Mouse (Mus musculus): ENCODE measurements around the gene Cnih1. TPM values are rescaled to one million over a fixed set of nuclear protein-coding genes. Genes with fewer than 3 reads are reported as not detected.
"Not testable (repeated sequence)": the region's sequence is repeated elsewhere in the genome, so short reads cannot be mapped to it uniquely, and the experiment has no call there.

The Cnih1 gene
- polyA plus RNA-seq, 1 experiment from 2014 or later, result 169 TPM

DNA sequence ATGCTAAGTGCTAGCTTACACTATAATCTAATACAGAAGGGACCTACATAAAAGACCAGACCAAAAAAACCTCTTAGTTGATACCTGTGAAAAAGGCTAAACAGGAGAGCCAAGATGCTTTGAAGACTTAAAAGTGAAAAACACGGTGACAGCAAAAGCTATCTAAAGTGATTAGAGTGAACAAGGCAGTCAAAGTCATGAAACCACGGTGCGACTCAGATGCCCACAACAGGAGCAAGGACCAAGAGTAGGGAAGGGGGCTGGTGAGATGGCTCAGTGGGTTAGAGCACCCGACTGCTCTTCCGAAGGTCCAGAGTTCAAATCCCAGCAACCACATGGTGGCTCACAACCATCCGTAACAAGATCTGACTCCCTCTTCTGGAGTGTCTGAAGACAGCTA lies 31.8 kb upstream of the Cnih1 start:
- not testable (repeated sequence) for H3K9ac ChIP-seq (ENCODE audit: low read length); H3K27ac ChIP-seq (ENCODE audit: low read length); H3K4me2 ChIP-seq (ENCODE audit: low read depth, low read length); H3K9me3 ChIP-seq (ENCODE audit: control insufficient read depth, low read length); H3K27me3 ChIP-seq (ENCODE audit: control insufficient read depth, insufficient read depth, low read depth, low read length); ATAC-seq (ENCODE audit: low read depth); H3K4me3 ChIP-seq (ENCODE audit: low read length)
- H3K36me3 ChIP-seq (ENCODE audit: control insufficient read depth, insufficient read depth, low read length), result peaks cover 15% of the 10 kb centered on the region
- peaks cover 12% of the 10 kb centered on the region for H3K4me1 ChIP-seq (replicated peaks; ENCODE audit: control insufficient read depth, insufficient read depth, low read length)
- WGBS, result 89% methylated on average over 5 of the region's 6 CpGs

DNA sequence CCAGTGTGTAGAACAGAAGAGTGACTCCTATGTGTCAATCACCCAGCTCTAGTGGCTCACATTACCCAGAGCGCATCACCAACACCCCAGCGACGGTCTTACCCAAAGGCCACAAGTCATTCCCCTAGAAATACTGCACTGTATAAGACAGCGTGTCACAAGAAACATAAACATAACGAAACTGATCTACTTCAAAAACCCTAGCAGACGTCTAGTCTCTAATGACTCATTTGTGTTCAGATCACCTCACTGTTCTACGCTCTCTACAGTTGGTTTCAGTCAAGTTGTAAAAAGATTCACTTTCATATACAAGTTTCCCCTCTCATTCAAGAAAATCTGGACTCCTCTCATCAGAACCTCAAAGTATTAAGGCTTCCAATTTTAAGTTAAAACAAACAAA lies 30.5 kb upstream of the Cnih1 start:
- Histone ChIP-seq H3K9me3 (ENCODE audit: control insufficient read depth, low read length) (no peaks in the 10 kb centered on the region), H3K4me3 (ENCODE audit: low read length) (no peak overlapping the region), H3K36me3 (ENCODE audit: control insufficient read depth, insufficient read depth, low read length) (peaks cover 19% of the 10 kb centered on the region), H3K27ac (ENCODE audit: low read length) (no peak overlapping the region), H3K9ac (ENCODE audit: low read length) (no peak overlapping the region), H3K27me3 (ENCODE audit: control insufficient read depth, insufficient read depth, low read depth, low read length) (peaks cover 3% of the 10 kb centered on the region), H3K4me1 (replicated peaks; ENCODE audit: control insufficient read depth, insufficient read depth, low read length) (peaks cover 12% of the 10 kb centered on the region), H3K4me2 (ENCODE audit: low read depth, low read length) (no peak overlapping the region)
- no peak for ATAC-seq (ENCODE audit: low read depth)
- 79% methylated on average over 7 of the region's 7 CpGs for WGBS

DNA sequence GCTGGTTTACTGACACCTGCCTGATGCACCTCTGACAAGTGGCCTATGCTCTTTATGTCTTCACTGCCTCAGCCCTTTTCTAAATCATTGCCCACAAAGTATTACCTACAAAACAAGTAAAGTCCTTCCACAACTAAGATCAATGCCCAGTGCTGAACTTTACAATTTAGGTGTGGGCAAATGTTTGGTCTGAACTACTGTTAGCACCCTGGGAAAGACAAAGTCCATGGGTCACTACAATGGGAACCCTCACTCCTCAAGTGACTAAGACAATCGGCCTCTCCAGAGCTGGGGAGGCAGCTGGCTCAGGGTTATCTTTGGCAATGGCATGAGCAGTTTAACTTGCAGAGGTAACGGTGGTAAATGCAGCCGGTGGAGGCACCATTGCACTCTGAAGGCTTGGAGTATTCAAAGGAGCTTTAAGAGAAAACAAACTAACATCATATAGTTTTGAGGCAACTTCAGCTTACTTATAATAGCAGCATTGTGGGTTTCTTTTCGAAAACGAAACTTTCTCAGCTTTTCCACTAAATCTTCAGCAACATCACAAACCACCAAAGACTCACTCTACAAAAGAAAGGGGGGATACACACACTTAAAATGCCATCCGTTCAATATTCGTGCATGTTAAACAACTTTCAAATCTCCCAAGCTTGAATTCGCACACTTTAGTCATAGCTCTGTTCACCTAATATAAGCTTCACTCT lies 28.9 kb upstream of the Cnih1 start:
- no peak for ATAC-seq (ENCODE audit: low read depth)
- no peak overlapping the region for H3K4me3 ChIP-seq (ENCODE audit: low read length)
- H3K27ac ChIP-seq (ENCODE audit: low read length), result no peak overlapping the region
- H3K36me3 ChIP-seq (ENCODE audit: control insufficient read depth, insufficient read depth, low read length), result peaks cover 22% of the 10 kb centered on the region
- H3K4me1 ChIP-seq (replicated peaks; ENCODE audit: control insufficient read depth, insufficient read depth, low read length), result peaks cover 10% of the 10 kb centered on the region
- no peaks in the 10 kb centered on the region for H3K27me3 ChIP-seq (ENCODE audit: control insufficient read depth, insufficient read depth, low read depth, low read length)
- H3K9me3 ChIP-seq (ENCODE audit: control insufficient read depth, low read length), result no peaks in the 10 kb centered on the region
- 93% methylated on average over 8 of the region's 8 CpGs for WGBS
- H3K9ac ChIP-seq (ENCODE audit: low read length), result no peak overlapping the region
- no peak overlapping the region for H3K4me2 ChIP-seq (ENCODE audit: low read depth, low read length)

DNA sequence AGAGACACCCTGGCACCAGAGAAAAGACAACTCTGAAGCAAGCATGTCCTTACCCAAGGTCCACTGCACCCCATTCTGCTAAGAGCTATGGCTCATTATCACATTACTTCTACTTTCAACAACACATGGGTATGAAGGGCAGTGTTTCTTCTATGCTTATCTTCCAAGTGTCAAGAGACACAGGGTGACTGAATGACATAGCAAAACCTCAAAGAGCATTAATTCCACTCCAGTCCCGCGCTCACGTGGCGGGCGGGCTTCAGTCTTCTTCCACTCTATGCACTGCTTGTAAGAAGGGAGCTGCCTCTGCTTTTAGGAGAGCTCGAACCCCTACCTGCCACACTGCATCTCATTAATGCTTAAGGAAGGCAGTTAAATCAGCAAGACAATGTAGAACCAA lies 27.4 kb upstream of the Cnih1 start:
- no peaks in the 10 kb centered on the region for H3K9me3 ChIP-seq (ENCODE audit: control insufficient read depth, low read length)
- no peaks in the 10 kb centered on the region for H3K27me3 ChIP-seq (ENCODE audit: control insufficient read depth, insufficient read depth, low read depth, low read length)
- peaks cover 29% of the 10 kb centered on the region for H3K36me3 ChIP-seq (ENCODE audit: control insufficient read depth, insufficient read depth, low read length)
- 81% methylated on average over 6 of the region's 6 CpGs for WGBS
- H3K9ac ChIP-seq (ENCODE audit: low read length), result no peak overlapping the region
- H3K4me2 ChIP-seq (ENCODE audit: low read depth, low read length), result no peak overlapping the region
- no peak overlapping the region for H3K27ac ChIP-seq (ENCODE audit: low read length)
- H3K4me1 ChIP-seq (replicated peaks; ENCODE audit: control insufficient read depth, insufficient read depth, low read length), result peaks cover 4% of the 10 kb centered on the region
- ATAC-seq (ENCODE audit: low read depth), result no peak
- no peak overlapping the region for H3K4me3 ChIP-seq (ENCODE audit: low read length)

DNA sequence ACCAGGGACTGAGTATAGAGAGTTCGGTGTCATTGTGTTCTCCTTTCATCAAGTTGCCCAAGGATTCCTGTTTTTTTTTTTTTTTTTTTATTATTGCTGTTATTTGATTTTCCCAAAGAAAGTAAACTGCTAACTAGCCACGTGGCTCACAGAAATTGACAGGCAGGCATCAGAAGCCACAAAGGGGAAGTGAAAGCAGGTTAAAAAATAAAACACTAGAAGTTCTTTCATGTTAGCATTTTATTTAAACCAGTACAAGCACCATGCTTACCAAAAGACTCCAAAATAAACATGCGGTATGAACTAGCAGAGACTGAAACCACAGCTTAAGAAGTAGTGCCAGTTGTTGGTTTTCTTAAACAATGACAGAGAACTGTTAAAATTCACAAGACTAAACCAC lies 19.7 kb upstream of the Cnih1 start:
- no peak for ATAC-seq (ENCODE audit: low read depth)
- no peak overlapping the region for H3K27ac ChIP-seq (ENCODE audit: low read length)
- H3K4me3 ChIP-seq (ENCODE audit: low read length), result no peak overlapping the region
- WGBS, result 75% methylated on average over 3 of the region's 3 CpGs
- no peak overlapping the region for H3K4me2 ChIP-seq (ENCODE audit: low read depth, low read length)
- no peaks in the 10 kb centered on the region for H3K27me3 ChIP-seq (ENCODE audit: control insufficient read depth, insufficient read depth, low read depth, low read length)
- H3K9ac ChIP-seq (ENCODE audit: low read length), result no peak overlapping the region
- H3K9me3 ChIP-seq (ENCODE audit: control insufficient read depth, low read length), result no peaks in the 10 kb centered on the region
- peaks cover 12% of the 10 kb centered on the region for H3K36me3 ChIP-seq (ENCODE audit: control insufficient read depth, insufficient read depth, low read length)
- no peaks in the 10 kb centered on the region; the same call in 1 of the 2 replicates for H3K4me1 ChIP-seq (replicated peaks; ENCODE audit: control insufficient read depth, insufficient read depth, low read length)

DNA sequence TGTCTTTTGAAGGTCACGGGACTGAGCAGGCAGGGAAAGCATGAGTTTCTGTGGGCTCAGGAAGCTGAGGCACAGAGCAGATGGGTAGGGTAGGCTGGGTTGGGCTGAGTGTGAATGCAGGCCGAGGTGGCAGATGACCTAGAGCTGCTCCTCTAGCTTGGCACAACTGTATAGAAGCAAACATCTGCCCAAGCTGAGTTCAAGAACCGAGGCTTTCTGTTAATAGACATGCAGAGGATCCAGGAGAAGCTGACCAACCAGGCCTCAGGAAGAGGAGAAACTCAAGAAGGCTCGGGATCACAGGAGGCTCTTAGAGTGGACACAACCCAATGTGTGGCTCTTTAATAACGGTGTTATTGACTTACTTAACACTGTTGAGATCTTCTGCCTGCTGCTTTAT lies 18.0 kb upstream of the Cnih1 start:
- H3K27ac ChIP-seq (ENCODE audit: low read length), result no peak overlapping the region
- no peaks in the 10 kb centered on the region for H3K9me3 ChIP-seq (ENCODE audit: control insufficient read depth, low read length)
- peaks cover 9% of the 10 kb centered on the region for H3K36me3 ChIP-seq (ENCODE audit: control insufficient read depth, insufficient read depth, low read length)
- 75% methylated on average over 5 of the region's 5 CpGs for WGBS
- no peaks in the 10 kb centered on the region; the same call in 1 of the 2 replicates for H3K4me1 ChIP-seq (replicated peaks; ENCODE audit: control insufficient read depth, insufficient read depth, low read length)
- no peak overlapping the region for H3K4me2 ChIP-seq (ENCODE audit: low read depth, low read length)
- no peak overlapping the region for H3K9ac ChIP-seq (ENCODE audit: low read length)
- ATAC-seq (ENCODE audit: low read depth), result no peak
- no peaks in the 10 kb centered on the region for H3K27me3 ChIP-seq (ENCODE audit: control insufficient read depth, insufficient read depth, low read depth, low read length)
- no peak overlapping the region for H3K4me3 ChIP-seq (ENCODE audit: low read length)

DNA sequence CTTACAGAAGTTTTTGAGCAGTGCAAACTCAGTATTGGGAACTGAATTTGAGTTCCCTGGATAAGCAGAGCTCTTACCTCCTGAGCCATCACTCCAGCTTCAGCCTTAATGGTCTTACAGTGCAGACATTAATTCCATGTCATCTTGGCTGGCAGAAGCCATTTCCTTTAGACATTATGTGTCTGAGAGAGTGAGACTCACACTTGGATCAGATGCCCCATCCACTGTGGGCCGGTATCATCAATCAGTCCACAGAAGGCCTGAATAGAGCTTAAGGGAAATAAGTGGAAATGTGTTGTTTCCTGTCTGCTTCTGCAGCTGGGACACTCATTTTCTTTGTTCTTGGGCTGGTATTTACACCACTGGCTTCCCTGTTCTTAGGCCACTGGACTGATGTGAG lies 15.6 kb upstream of the Cnih1 start:
- no peak overlapping the region for H3K4me2 ChIP-seq (ENCODE audit: low read depth, low read length)
- no peak overlapping the region for H3K9ac ChIP-seq (ENCODE audit: low read length)
- no peaks in the 10 kb centered on the region; the same call in 1 of the 2 replicates for H3K4me1 ChIP-seq (replicated peaks; ENCODE audit: control insufficient read depth, insufficient read depth, low read length)
- H3K9me3 ChIP-seq (ENCODE audit: control insufficient read depth, low read length), result no peaks in the 10 kb centered on the region
- WGBS, result 81% methylated on average over 1 of the region's 1 CpGs
- H3K27me3 ChIP-seq (ENCODE audit: control insufficient read depth, insufficient read depth, low read depth, low read length), result no peaks in the 10 kb centered on the region
- H3K36me3 ChIP-seq (ENCODE audit: control insufficient read depth, insufficient read depth, low read length), result peaks cover 3% of the 10 kb centered on the region; the same call in 1 of the 2 replicates
- peak; percentile 26; the same call in 1 of the 2 replicates for ATAC-seq (ENCODE audit: low read depth)
- H3K27ac ChIP-seq (ENCODE audit: low read length), result no peak overlapping the region
- H3K4me3 ChIP-seq (ENCODE audit: low read length), result no peak overlapping the region

DNA sequence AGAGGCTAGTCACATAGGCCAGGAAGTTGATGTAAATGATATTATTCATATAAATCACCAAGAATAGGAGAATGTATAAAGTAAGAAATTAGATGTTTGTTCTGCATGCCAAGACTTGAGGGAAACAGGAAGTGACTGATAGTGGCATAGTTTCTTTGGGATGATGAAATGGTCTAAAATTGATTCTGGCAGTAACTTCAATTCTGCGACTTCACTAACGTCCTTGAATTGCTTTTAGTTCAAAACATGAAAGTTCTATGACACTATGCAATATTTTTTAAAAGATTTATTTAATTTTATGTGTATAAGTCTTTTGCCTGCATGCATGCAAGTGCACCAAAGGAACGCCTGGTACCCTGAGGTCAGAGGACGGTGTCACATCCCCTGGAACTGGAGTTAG lies 15.0 kb upstream of the Cnih1 start:
- no peak for ATAC-seq (ENCODE audit: low read depth)
- H3K9me3 ChIP-seq (ENCODE audit: control insufficient read depth, low read length), result no peaks in the 10 kb centered on the region
- H3K4me2 ChIP-seq (ENCODE audit: low read depth, low read length), result no peak overlapping the region
- no peaks in the 10 kb centered on the region for H3K27me3 ChIP-seq (ENCODE audit: control insufficient read depth, insufficient read depth, low read depth, low read length)
- H3K36me3 ChIP-seq (ENCODE audit: control insufficient read depth, insufficient read depth, low read length), result peaks cover 2% of the 10 kb centered on the region; the same call in 1 of the 2 replicates
- H3K4me3 ChIP-seq (ENCODE audit: low read length), result no peak overlapping the region
- no peaks in the 10 kb centered on the region; the same call in 1 of the 2 replicates for H3K4me1 ChIP-seq (replicated peaks; ENCODE audit: control insufficient read depth, insufficient read depth, low read length)
- no peak overlapping the region for H3K9ac ChIP-seq (ENCODE audit: low read length)
- WGBS, result 72% methylated on average over 4 of the region's 4 CpGs
- no peak overlapping the region for H3K27ac ChIP-seq (ENCODE audit: low read length)

DNA sequence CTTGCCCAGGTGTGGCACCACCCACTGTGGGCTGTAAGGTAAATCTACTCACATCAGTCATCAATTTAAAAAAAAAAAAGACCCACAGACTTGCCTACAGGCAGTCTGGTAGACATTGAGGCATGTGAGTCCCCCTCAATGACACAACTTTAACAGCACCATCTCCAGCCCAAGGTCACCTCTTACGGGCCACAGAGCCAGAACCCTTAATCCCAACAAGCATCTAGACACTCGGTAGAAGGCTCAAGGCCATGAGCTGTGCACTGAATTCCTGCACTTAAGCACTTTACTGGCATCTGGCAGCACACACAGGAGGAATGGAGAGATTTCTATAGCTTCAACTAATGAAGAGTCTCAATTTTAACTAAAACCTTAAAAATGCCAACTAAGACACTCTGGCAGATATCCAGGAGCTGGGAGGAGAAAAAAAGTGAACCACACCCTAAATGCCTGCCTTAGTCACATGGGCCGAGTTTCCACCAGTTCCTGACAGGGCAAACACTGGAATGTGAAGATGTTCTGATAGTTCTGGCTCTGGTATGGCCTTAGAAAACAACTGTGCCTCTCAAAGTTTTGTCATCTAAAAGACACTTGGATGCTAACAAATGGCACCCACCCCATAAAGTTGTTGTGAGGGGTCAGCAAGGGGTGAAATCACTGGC lies 12.6 kb upstream of the Cnih1 start:
- H3K27me3 ChIP-seq (ENCODE audit: control insufficient read depth, insufficient read depth, low read depth, low read length), result no peaks in the 10 kb centered on the region
- H3K9me3 ChIP-seq (ENCODE audit: control insufficient read depth, low read length), result no peaks in the 10 kb centered on the region
- H3K27ac ChIP-seq (ENCODE audit: low read length), result no peak overlapping the region
- WGBS, result 74% methylated on average over 3 of the region's 3 CpGs
- ATAC-seq (ENCODE audit: low read depth), result no peak
- peaks cover 2% of the 10 kb centered on the region; the same call in 1 of the 2 replicates for H3K36me3 ChIP-seq (ENCODE audit: control insufficient read depth, insufficient read depth, low read length)
- H3K4me2 ChIP-seq (ENCODE audit: low read depth, low read length), result no peak overlapping the region
- no peak overlapping the region for H3K4me3 ChIP-seq (ENCODE audit: low read length)
- no peak overlapping the region for H3K9ac ChIP-seq (ENCODE audit: low read length)
- H3K4me1 ChIP-seq (replicated peaks; ENCODE audit: control insufficient read depth, insufficient read depth, low read length), result no peaks in the 10 kb centered on the region; the same call in 1 of the 2 replicates
